Mouse (Mus musculus) gastrocnemius, adult 2 months (tissue): Measurements from ENCODE around the gene Zfp280d. TPM values are rescaled to one million over a fixed set of nuclear protein-coding genes. Genes with fewer than 3 reads are reported as not detected.
A peak's percentile ranks its signal among the peaks of the same experiment; 100 is the strongest.

Experiments
- DNase-seq: peaks from one replicate; pipeline ENCODE4 v3.0.0; 2022
- H3K27ac ChIP-seq: fragments of 200-600 bp; 2 replicates; pipeline ENCODE4 v1.8.1; 2022; ENCODE audit warnings: mild to moderate bottlenecking
- H3K4me3 ChIP-seq: fragments of 200-600 bp; 2 replicates; pipeline ENCODE4 v1.8.1; 2022; ENCODE audit warnings: mild to moderate bottlenecking, moderate library complexity
- CTCF ChIP-seq: fragments of 200-600 bp; IDR thresholded peaks from 2 replicates; pipeline ENCODE4 v1.8.1; 2022; ENCODE audit warnings: antibody characterized with exemption, mild to moderate bottlenecking, moderate library complexity
- intact Hi-C: fragments of 180-260 bp; cut with DNase I; formaldehyde crosslinking; loops from one replicate; pipeline ENCODE4 v1.15.1; 2025
- long read RNA-seq, 2 experiments: library from polyadenylated mRNA; stranded (forward); transcript quantifications; one replicate each; pipeline ENCODE4 v2.0.0; 2021
- total RNA-seq, 2 experiments: library from RNA; stranded (reverse); gene quantifications; 2 replicates each; pipeline ENCODE4 v1.2.3; 2021

The Zfp280d gene
- total RNA-seq, result 10 to 100 TPM; 18.3 to 19.5 TPM
- long read RNA-seq, experiment 1, partial matches to known transcripts, result 1 of 2 reads
- long read RNA-seq, experiment 1, other reads (novel, unspliced or antisense), result 0 of 2 reads
- long read RNA-seq, experiment 2, full-length matches to known transcripts, result 1 of 6 reads
- long read RNA-seq, experiment 2, partial matches to known transcripts, result 1 of 6 reads
- long read RNA-seq, experiment 2, other reads (novel, unspliced or antisense), result 4 of 6 reads

DNA sequence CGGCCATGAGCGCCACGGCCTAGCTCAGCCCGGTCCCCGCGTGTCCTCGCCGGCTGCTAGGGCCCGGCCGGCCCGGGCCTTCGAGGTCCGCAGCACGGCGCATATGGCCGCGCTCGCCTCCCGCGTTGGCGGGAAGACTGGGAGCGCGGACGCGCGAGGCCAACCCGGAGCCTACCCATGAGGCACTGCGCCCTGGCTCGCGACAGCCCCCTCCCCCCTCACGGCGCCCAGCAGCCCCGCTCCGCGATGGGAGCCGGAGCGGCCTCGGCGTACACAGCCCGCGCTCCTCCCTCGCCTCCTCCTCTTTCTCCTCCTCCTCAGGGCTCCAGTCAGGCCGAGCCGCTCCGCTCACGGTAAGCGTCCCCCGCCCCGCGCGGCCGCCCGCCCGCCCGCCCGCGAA lies at the start of gene Zfp280d:
TSS of gene Zfp280d (plus strand) at position 184 of the 400 bp plus-strand sequence.
- DNase-seq, result peak; percentile 96
- Histone ChIP-seq H3K27ac (peak within 1 kb of the TSS; percentile 90), H3K4me3 (peak within 1 kb of the TSS; percentile 75)
- no peak for TF ChIP-seq CTCF
- intact Hi-C loops, result loop anchor here (5.0 kb wide), 1 partner anchor 52 kb away; no protein-coding TSS in a partner anchor

DNA sequence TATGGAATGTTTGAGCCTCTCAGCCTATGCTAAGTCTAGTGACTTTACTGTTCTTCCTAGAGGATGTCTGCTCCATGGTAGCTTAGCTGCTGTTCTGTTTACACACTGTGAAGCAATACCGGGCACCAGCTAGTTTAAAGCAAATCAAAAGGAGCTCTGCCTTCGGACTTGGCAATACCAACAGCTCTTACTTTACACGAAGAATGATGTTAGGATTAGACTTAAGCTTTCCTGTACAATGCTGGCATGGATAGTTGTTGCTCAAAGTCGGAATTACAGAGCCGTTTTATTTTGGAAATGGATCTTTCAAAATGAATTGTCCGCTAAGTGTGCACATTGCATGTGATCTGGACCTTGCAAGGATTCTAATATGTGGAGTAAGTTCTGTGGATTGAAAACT lies 48.1 kb upstream of the Zfp280d start:
- intact Hi-C loops, result no loop called here
- H3K27ac ChIP-seq, result 0 out of 2 replicates have a peak overlapping the region, but pooled peaks have one; percentile 25
- no peak for TF ChIP-seq CTCF
- no peak overlapping the region for H3K4me3 ChIP-seq
- no peak for DNase-seq

DNA sequence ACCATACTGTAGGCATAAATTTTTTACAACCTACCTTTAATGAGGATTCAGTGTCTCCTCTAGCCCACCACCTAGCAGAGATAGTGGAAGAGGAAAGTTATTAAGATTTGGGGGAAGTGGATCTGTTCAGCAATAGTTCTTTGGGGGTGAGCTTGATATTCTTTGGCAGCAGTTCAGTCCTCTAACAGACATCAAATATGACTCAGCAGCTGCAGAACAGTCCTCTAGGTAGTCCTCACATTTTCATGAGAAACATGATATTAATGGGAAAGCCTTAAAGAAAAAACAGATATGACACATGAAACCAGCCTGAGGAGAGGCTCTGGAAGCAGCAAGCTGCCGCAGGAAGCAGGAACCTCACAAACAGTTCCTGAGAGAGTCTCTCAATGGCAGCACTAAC lies 22.0 kb upstream of the Zfp280d start:
- intact Hi-C loops, result no loop called here
- no peak for TF ChIP-seq CTCF
- no peak overlapping the region for H3K27ac ChIP-seq
- no peak overlapping the region for H3K4me3 ChIP-seq
- no peak for DNase-seq

DNA sequence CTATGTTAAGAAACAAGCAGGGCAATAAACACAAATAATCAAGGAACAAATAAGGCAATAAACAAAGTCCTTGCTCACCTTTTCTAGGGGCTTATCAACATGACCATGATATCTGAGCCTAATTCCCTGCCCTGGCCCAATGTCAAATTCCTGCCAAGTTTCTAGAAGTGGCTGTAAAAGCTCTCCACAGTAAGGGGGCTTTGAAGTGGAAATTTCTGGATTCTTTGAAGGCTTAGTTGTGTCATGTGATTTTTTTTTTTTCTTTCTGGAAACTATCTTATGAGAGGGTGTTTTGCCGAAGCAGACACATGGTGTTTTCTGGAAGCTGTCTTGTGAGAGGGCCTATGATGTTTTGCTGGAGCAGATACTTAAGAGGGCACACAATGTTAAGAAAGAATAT lies 19.4 kb upstream of the Zfp280d start:
- H3K27ac ChIP-seq, result no peak overlapping the region
- DNase-seq, result no peak
- no peak for TF ChIP-seq CTCF
- intact Hi-C loops, result no loop called here
- no peak overlapping the region for H3K4me3 ChIP-seq

DNA sequence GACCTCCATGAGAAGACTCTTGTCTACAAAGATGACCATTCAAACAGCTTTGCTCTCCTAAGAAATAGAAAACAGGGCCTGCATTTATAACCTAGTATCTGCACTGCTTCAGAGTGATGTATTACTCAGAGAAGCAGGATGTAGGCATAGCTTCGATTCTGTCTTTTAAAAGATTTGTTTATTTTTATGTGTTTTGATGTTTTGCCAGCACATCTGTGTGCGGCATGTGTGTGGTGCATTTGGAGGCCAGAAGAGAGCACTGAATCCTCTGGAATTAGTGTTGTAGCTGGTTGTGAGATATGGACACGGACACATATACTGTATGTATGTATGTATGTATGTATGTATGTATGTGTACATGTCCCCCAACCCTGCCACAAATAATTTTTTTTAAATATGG lies 18.0 kb upstream of the Zfp280d start:
- TF ChIP-seq CTCF, result no peak
- no peak overlapping the region for H3K27ac ChIP-seq
- intact Hi-C loops, result no loop called here
- DNase-seq, result no peak
- no peak overlapping the region for H3K4me3 ChIP-seq

DNA sequence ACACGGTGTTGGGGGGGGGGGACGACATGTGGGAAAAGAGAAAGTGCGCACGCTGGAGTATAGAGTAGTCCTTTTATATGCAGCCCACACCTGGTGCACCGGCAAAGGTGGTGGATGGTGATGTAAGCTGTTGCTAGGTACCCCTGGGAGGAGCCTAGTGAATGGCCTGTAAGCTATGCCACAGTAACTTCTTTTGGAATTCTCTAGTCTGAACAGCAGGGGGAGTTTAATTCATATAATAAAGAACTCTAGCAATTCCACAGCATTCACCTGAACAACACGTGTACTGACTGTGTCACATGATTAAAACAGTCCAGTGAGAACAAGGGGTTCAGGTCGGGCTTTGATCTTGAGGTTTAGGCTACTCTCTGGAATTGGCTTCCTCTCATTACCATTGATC lies 14.3 kb upstream of the Zfp280d start:
- TF ChIP-seq CTCF, result peak; percentile 49
- DNase-seq, result no peak
- intact Hi-C loops, result loop anchor here (5.0 kb wide), 1 partner anchor 147 kb away; no protein-coding TSS in a partner anchor
- Histone ChIP-seq H3K27ac (no peak overlapping the region), H3K4me3 (no peak overlapping the region)

DNA sequence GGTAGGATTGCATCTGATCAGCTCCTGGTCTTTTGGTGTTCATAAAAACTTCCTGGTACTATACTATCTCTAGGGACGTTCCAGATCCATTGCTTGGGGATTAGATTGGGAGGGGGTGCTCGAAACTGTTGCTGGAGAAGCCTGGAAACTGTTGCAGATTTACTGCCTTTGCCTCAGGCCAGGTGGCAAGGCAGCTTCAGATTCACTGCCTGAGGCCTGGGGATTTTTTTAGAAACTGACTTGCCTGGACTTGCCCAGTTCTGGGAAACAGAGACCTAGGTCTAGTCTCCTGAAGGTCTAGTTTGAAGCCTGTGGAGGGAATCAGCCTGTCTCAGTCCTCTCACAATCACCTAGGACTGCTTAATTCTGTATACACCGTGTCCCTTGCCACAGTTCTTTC lies 9.8 kb upstream of the Zfp280d start:
- no peak overlapping the region for H3K27ac ChIP-seq
- intact Hi-C loops, result loop anchor here (5.0 kb wide), 1 partner anchor 142 kb away; no protein-coding TSS in a partner anchor
- TF ChIP-seq CTCF, result no peak

DNA sequence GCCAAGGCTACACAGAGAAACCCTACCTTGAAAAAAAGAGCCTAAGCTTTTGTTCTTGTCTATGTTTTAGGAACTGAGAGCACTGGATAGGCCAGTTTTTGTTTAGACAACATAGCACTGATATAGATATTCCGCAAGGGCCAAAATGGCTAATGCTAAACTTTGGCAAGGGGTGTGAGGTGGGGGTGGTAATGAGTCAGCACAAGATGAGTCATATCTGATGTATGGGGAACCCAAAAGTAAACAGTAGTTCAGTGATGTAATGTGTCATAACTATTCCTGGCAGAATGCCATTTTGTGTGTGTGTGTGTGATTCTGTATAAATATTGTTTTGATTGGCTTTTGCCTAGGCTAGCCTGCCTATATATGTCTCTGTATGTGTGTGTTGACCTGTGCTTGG lies 4.5 kb upstream of the Zfp280d start:
- TF ChIP-seq CTCF, result no peak
- intact Hi-C loops, result loop anchor here (5.0 kb wide), 1 partner anchor 48 kb away; no protein-coding TSS in a partner anchor
- no peak for DNase-seq
- Histone ChIP-seq H3K4me3 (no peak overlapping the region), H3K27ac (no peak overlapping the region)

More for the DNA sequence above, 9.8 kb upstream of the Zfp280d start:
- no peak for DNase-seq
- no peak overlapping the region for H3K4me3 ChIP-seq

DNA sequence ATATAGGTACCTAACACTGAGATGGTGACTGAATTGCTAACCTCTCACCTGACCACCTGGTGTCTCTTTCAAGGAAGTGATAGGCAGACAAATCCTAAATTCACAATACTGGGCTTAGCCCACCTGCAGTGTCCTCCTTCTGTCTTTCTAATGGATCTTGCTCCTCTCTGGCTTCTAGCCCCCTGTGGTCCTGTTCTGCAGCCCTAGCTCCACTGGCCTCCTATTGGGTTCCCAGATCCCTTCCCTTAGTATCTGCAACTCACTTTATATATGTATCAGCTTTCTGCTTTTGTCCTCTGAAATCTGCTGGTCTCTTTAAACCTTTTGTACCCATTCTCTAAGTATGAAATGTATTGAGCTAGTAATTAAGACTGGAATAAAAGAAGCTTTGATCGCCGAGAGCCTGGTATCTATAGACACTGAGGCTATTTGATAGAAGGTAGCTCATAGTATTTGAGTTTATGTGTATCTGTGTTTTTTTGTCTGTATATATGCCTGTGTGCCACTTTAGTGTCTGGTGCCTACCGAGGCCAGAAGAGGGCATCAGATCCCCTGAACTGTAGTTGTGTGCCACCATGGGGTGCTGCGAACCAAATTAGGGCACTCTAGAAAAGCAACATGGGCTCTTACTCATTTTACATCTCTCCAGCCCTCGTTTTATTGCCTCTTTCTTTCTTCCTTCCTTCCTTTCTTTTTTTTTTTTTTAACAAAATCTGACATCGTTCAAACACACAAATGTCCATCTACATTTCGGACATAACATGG lies 832 bp upstream of the Zfp280d start:
- DNase-seq, result no peak
- no peak for TF ChIP-seq CTCF
- H3K4me3 ChIP-seq, result peak overlapping the region; percentile 75; the same call in 1 of the 2 replicates
- peak overlapping the region; percentile 90; the same call in 1 of the 2 replicates for H3K27ac ChIP-seq
- intact Hi-C loops, result loop anchor here (5.0 kb wide), 1 partner anchor 52 kb away; no protein-coding TSS in a partner anchor

DNA sequence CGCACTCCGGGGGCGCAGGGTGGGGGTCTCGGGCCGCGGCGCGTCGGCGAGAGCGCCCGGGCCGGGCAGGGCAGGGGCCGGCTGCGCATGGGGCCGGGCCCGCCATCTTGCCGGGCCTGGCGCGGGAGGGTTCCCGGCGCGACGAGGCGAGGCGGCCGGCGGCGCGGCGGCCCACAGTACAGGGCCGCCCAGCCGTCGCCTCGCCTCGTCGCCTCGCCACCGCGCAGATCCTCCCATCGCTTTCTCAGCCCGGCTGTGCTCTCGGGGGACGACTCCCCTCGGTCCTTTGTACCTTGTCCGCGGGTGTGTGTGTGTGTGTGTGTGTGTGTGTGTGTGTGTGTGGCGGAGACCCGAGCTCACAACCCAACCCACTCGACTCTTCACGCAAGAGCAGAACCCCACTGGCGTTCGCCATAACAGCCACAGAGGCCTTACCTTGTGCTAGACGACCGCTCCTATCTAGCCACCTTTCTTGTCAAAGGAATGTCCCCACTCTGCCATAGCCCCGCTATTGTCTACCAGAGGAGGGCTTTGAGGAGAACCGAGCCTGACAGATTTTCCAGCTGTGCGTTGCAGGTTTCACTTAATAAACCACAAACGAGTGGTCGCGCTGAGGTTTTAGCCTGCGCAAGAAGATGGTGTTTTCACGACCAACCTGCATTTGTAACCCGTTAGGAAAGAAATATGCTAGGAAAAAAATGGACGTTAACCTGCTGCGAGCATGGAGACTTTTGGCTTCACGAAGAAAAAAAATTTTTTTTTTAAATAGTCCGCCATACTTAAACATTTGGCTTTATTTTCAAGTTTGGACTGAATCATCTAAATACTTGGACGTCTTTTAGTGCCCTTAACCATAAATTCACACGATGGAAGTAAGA lies 680 bp downstream of the Zfp280d start:
- peak overlapping the region; percentile 90 for H3K27ac ChIP-seq
- TF ChIP-seq CTCF, result no peak
- peak overlapping the region; percentile 75 for H3K4me3 ChIP-seq
- intact Hi-C loops, result no loop called here
- peak; percentile 64 for DNase-seq

DNA sequence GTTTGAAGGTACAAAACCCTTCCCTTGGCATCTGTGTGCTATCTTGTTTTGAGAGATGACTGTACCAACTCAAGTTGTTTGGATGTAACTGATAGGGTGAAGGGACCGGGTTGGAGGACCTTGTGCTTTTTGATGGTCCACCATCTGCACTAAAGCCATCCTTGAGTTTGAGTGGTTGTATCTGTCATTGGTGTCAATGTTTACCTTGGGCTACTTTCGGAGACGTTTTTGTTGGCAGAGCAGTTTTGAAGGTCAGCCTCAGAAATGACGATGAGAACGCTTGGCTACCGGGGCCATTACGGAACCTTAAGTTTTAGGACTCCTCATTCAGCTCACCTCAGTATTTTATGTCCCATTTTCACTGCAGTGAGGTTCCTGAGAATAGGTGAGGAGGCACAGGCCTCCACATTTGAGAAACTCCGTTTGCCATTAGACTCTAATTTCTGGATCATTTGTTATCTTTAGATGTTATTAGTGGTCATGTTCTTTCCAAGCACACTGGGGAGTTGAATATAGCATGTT lies 1.4 kb downstream of the Zfp280d start:
- TF ChIP-seq CTCF, result no peak
- no peak for DNase-seq
- peak overlapping the region; percentile 75 for H3K4me3 ChIP-seq
- intact Hi-C loops, result no loop called here
- peak overlapping the region; percentile 90 for H3K27ac ChIP-seq

DNA sequence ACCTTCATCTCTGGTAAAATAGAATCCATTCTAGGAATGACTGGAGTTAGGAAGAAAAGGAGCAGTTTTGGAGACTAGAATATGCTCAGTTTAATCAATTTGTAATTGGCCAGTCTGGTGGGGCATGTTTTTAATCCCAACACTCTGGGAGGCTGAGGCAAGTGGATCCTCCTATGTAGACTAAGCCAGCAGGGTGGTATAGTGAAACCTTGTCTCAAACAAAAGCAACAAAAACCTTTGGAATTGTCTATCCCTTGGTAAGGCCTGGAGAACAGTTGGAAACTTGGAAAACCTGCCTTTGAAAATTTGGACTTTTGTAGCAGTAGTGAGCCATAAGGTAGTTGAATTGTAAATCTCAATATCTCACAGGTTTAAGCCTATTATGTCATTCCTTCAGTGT lies 2.3 kb downstream of the Zfp280d start:
- no peak for DNase-seq
- no peak overlapping the region for H3K27ac ChIP-seq
- intact Hi-C loops, result no loop called here
- no peak for TF ChIP-seq CTCF
- H3K4me3 ChIP-seq, result no peak overlapping the region
